ENCODE assay signal across 11 mouse cellular contexts in the genomic region with DNA sequence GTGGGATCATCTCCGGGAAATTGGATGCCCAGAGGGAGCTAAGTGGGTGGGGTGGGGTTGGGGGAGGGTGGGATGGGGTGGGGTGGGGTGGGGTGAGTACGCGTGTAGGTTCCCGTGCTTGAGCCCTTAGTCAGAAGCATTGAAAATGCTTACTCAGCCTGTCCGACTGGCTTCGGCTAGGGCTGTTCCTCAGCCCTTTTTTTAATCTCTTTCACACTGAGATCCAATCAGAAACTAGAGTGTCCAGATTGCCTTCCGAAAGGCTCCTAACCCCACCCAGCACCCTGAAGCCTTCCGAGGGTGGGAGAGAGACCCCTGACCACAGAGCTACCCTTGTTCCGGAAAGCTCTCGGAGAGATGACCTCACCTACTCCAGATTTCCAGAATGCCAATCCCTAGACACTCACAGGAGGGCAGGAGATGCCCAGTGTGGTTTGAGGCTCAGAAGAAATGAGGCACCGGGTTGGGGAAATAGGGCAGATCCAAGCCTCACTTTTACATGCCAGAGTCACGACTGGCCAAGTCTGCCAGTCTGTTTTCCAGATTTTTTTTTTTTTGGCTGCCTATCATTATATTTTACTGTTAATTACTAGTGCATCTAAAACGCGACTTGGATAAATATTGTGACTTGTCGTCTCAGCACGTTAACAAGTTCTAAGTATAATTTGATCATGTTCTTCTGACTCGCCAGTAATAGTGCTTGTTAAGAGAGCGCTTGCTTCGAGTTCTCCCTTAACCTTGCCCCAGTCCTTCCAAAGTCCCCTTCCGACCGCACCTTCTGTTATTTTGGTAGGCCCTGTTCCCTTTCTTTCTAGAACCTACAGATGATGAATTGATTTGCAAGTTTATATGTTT. TPM values are rescaled to one million over a fixed set of nuclear protein-coding genes. Genes with fewer than 3 reads are reported as not detected.
DNase-seq lines count a peak whose midpoint lies in the region; ATAC-seq and TF ChIP-seq lines count a peak whose summit lies in the region.
"Had no signal": no experiment of that assay in that cellular context is flagged by ENCODE, and none has a peak within 500 bp of the region (broad histone marks: within the 10 kb centered on the region; RNA-seq: fewer than 3 reads in every experiment).

No protein-coding gene starts in this region.

- TF ChIP-seq CTCF in intestine, postnatal 0 days (IDR thresholded peaks at IDR 0.05; ENCODE audit: low read depth), result no peak

- H3K4me1 ChIP-seq in intestine, postnatal 0 days (replicated peaks; ENCODE audit: control insufficient read depth, insufficient read depth, low read length), result no peaks in the 10 kb centered on the region
- H3K4me1 ChIP-seq in intestine, embryonic 15.5 days (replicated peaks), result no peaks in the 10 kb centered on the region
- H3K4me1 ChIP-seq in brown adipose tissue, adult 24 weeks (ENCODE audit: control insufficient read depth, insufficient read depth, insufficient read length, low read length), result no peaks in the 10 kb centered on the region

- no peaks in the 10 kb centered on the region for H3K27me3 ChIP-seq in intestine, postnatal 0 days (replicated peaks; ENCODE audit: control insufficient read depth, insufficient read depth, low read length)
- no peaks in the 10 kb centered on the region for H3K27me3 ChIP-seq in intestine, embryonic 15.5 days (replicated peaks)
- H3K27me3 ChIP-seq: liver, embryonic 13.5 days had no signal

- 0 out of 2 replicates have a peak overlapping the region, but pooled peaks have one; percentile 24 for H3K4me2 ChIP-seq in intestine, postnatal 0 days (replicated peaks; ENCODE audit: low read depth)
- H3K4me2 ChIP-seq in intestine, embryonic 15.5 days (replicated peaks), result no peak overlapping the region; the same call in 1 of the 2 replicates

- H3K27ac ChIP-seq in intestine, postnatal 0 days (ENCODE audit: low read depth, low read length), result no peak overlapping the region
- H3K27ac ChIP-seq in intestine, embryonic 15.5 days, result no peak overlapping the region
- H3K27ac ChIP-seq in brown adipose tissue, adult 24 weeks (replicated peaks; ENCODE audit: low read depth, low read length), result peak overlapping the region; percentile 50; the same call in 1 of the 2 replicates

- WGBS in intestine, postnatal 0 days, result 68% methylated on average over 21 of the region's 21 CpGs
- WGBS in intestine, embryonic 15.5 days, result 67% methylated on average over 21 of the region's 21 CpGs

- peak; percentile 81 for DNase-seq in ES-CJ7 (ENCODE audit: low read depth, low spot score)
- DNase-seq: cerebellum, adult 2 months; liver, embryonic 13.5 days; right cerebral cortex, postnatal 14 days had no signal

- no peak overlapping the region for H3K9ac ChIP-seq in intestine, postnatal 0 days (ENCODE audit: low read depth, low read length)
- no peak overlapping the region for H3K9ac ChIP-seq in intestine, embryonic 15.5 days
- H3K9ac ChIP-seq: liver, embryonic 13.5 days had no signal

- no peaks in the 10 kb centered on the region for H3K36me3 ChIP-seq in intestine, postnatal 0 days (ENCODE audit: control insufficient read depth, insufficient read depth)
- no peaks in the 10 kb centered on the region for H3K36me3 ChIP-seq in intestine, embryonic 15.5 days
- H3K36me3 ChIP-seq: liver, embryonic 13.5 days had no signal

- no peak overlapping the region for H3K4me3 ChIP-seq in intestine, postnatal 0 days (ENCODE audit: low read depth, low read length)
- no peak overlapping the region for H3K4me3 ChIP-seq in intestine, embryonic 15.5 days (replicated peaks)
- peak overlapping the region; percentile 27; the same call in 1 of the 2 replicates for H3K4me3 ChIP-seq in brown adipose tissue, adult 24 weeks (ENCODE audit: insufficient read depth, low read depth, low read length)
- H3K4me3 ChIP-seq: erythroblast, embryonic 14.5 days; liver, embryonic 13.5 days had no signal

- ATAC-seq in intestine, postnatal 0 days, result no peak
- no peak for ATAC-seq in intestine, embryonic 15.5 days
- ATAC-seq in monocyte, adult 5-6 weeks (replicated peaks; ENCODE audit: insufficient number of reproducible peaks, low FRiP score, low TSS enrichment, poor library complexity, severe bottlenecking), result 0 out of 2 replicates have a peak, but pooled peaks have one; percentile 44
- no peak for ATAC-seq in inflammation-experienced regulatory T-cells, adult 6 months
- ATAC-seq in cerebellum, adult (ENCODE audit: insufficient number of reproducible peaks, low FRiP score, low TSS enrichment), result no peak

- H3K9me3 ChIP-seq in intestine, postnatal 0 days (ENCODE audit: control insufficient read depth), result no peaks in the 10 kb centered on the region
- H3K9me3 ChIP-seq in intestine, embryonic 15.5 days, result no peaks in the 10 kb centered on the region
- H3K9me3 ChIP-seq: liver, embryonic 13.5 days had no signal

RNA-seq across cellular contexts. Expression of gene Mypn, which starts 26.2 kb away (rescaled TPM):
- polyA plus RNA-seq in intestine, postnatal 0 days (2015; fragmentation: Nextera tagmentation; extraction: Ambion mirVana), result 0.03 and 0.05 TPM in 2 replicates
- polyA plus RNA-seq in intestine, embryonic 15.5 days (2015; fragmentation: Nextera tagmentation; extraction: Ambion mirVana), result 0.04 and 0.08 TPM in 2 replicates
- 1.5 and 2.5 TPM in 2 replicates for polyA plus RNA-seq in brown adipose tissue, adult 24 weeks (2012; ENCODE audit: insufficient read depth, insufficient read length, missing spikeins)
- 0.19 TPM in 1 of 3 replicates, not detected in the others for total RNA-seq in monocyte, adult 5-6 weeks (2017)
- not detected for polyA plus RNA-seq in inflammation-experienced regulatory T-cells, adult 6 months (2017; shearing (Covaris generic))
- polyA plus RNA-seq: erythroblast, embryonic 14.5 days had no signal
